Mouse (Mus musculus) B cell, adult 67 days (primary cell): ENCODE results near the gene Wfdc12. TPM values are rescaled to one million over a fixed set of nuclear protein-coding genes. Genes with fewer than 3 reads are reported as not detected.

Experiments used
- total RNA-seq, 2 experiments: library from RNA; stranded (reverse); gene quantifications; 4 replicates each; pipeline ENCODE4 v1.2.4; 2023

Wfdc12 gene
- total RNA-seq, result not detected

DNA sequence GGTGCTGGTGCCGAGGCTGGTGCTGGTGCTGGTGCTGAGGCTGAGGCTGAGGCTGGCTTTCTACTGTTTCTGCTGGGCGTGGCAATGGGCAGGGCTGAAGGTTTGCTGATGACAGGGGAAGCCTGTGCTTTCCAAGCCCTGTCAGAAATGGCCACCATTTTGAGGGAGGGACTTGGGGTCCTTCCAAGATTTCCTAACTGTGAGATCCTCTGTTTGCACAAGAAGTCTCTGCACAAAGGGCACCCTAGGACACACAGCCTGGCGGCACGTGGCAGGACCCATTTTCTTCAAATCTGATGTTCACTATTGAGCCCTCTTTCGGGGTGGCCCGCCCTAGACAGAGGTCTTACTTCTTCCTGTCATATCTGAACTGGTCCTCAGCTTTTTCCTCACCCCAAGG is at the start of gene Wfdc12:
Gene Wfdc12 (minus strand): TSS at position 33 of the 400 bp plus-strand sequence.

DNA sequence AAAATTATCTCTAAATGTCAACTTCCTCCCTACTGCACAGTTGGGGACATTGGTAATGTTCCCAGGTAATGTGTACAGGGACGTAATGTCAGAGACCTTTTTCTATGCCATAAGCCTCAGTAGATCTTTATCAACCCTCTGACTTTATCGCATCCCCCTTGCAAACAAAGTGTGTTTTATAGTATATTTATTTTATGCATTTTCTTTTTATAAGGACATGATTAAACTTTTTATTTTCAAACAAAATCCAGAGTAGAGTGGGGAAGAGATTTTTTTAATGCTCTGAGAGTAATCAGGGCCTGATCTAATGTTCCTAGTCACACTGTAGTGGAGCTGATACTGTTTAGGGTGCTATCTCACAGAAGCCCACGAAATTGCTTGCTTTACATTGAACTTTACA is 48.0 kb upstream of the Wfdc12 start, which contains the start of gene Svs2:
Gene Svs2 (minus strand): TSS at position 101 of the 400 bp plus-strand sequence.

GRCm38 (mm10) chr2:164221522-164221921 is 31.1 kb upstream of the Wfdc12 start, which contains the start of gene Wfdc15b:
TSS of gene Wfdc15b (minus strand) at chr2:164221660.

DNA sequence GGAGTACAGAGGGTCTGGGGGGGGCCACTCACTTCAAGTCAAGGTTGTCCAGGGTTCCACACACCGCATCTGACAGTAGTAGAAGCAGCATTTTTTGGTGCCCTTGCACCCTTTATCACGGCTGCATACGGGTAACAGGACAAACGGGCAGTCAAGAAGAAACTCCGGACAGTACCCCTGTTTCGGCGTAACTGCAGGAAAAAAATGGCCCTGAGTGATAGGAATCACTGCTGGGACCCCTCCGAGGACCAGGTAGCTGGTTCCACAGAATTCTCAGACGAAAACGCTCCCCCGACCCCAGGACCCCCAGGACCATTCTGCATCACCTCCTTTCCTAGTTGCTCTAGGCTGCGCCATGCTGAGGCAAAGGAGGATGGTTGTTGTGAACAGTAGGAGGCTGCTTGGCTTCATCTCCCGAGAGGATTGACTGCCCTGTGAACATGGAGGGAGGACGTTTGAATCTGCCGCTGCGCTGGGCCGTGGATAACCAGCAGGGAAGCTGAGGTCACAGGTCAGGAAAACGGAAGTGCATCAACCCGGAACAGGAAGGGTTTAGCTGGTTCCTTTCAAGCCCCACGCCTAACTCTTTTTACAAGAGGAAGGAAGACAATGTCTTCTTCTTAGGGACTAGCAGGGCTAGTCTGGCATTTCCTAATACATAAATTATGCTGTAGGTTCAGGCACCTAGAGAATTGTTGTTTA is 9.4 kb upstream of the Wfdc12 start, which contains the start of gene Wfdc15a:
Gene Wfdc15a (minus strand): TSS at position 505 of the 702 bp plus-strand sequence.

GRCm38 (mm10) chr2:164182692-164183255 is 7.6 kb downstream of the Wfdc12 start, which contains the start of gene Wfdc5:
TSS of gene Wfdc5 (minus strand) at chr2:164182742.

GRCm38 (mm10) chr2:164170902-164171301 is 19.5 kb downstream of the Wfdc12 start, which contains the start of gene Kcns1:
TSS of gene Kcns1 (minus strand) at chr2:164171113.

Other genes with a start within 250 kb of the Wfdc12 start
- 100 to 1,000 TPM; 109 to 110 TPM for gene Ywhab, start 195.6 kb downstream of the Wfdc12 start, total RNA-seq
- gene Pabpc1l, start 165.2 kb downstream of the Wfdc12 start, total RNA-seq, result 1 to 10 TPM; 1.1 to 3.3 TPM
- 100 to 1,000 TPM; 234 to 261 TPM for gene Stk4, start 120.3 kb downstream of the Wfdc12 start, total RNA-seq
- gene Tomm34, start 119.4 kb downstream of the Wfdc12 start, total RNA-seq, result 10 to 100 TPM; 79.5 to 80.2 TPM
- gene Kcns1, start 19.5 kb downstream of the Wfdc12 start, total RNA-seq, result not detected
- gene Wfdc5, start 7.9 kb downstream of the Wfdc12 start, total RNA-seq, result not detected
- gene Wfdc15a, start 9.5 kb upstream of the Wfdc12 start, total RNA-seq, result not detected
- gene Wfdc15b, start 31.1 kb upstream of the Wfdc12 start, total RNA-seq, result not detected
- not detected for gene Svs2, start 47.9 kb upstream of the Wfdc12 start, total RNA-seq
- gene Svs3b, start 66.0 kb upstream of the Wfdc12 start, total RNA-seq, result not detected
- gene Svs4, start 87.9 kb upstream of the Wfdc12 start, total RNA-seq, result not detected
- gene Svs3a, start 98.7 kb upstream of the Wfdc12 start, total RNA-seq, result not detected
- not detected for gene Svs6, start 126.1 kb upstream of the Wfdc12 start, total RNA-seq
- not detected for gene Svs5, start 142.1 kb upstream of the Wfdc12 start, total RNA-seq
- gene Slpi, start 198.5 kb upstream of the Wfdc12 start, total RNA-seq, result 1 to 10 TPM; 3.2 to 3.5 TPM
- gene Rbpjl, start 212.5 kb upstream of the Wfdc12 start, total RNA-seq, result under 1 TPM; 0.29 to 0.59 TPM
- gene Matn4, start 214.6 kb upstream of the Wfdc12 start, total RNA-seq, result under 1 TPM; 0.36 to 0.64 TPM